Mouse (Mus musculus) NIH3T3 (cell line): ENCODE measurements around the gene Ranbp17.
"Not testable (repeated sequence)": the region's sequence is repeated elsewhere in the genome, so short reads cannot be mapped to it uniquely, and the experiment has no call there.

Experiments
- DNase-seq: peaks from one replicate; pipeline ENCODE4 v3.0.0-alpha.2; 2012; ENCODE audit warnings: low read depth

Gene Ranbp17

GRCm38 (mm10) chr11:33513376-33513991 is at the start of gene Ranbp17:
TSS of gene Ranbp17 (minus strand) at chr11:33513746.
- no peak for DNase-seq

DNA sequence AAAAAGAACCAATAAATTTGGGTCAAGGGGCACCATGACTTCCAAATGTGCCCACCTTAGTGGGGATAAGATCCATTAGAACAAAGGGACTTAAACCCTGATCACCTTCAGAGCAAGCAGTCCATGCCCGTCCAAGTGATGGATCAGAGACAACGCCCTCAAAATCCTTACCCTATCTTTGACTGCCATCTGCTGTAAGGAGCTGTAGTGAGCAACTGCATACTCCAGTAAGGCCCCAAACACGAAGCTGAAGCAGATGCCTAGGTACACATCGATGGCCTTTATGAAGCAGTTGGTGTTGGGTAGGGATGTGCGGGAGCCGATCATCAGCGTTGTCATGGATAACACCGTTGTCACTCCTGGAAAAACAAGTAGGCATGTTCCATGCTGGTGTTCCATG is 40.6 kb upstream of the Ranbp17 start:
- no peak for DNase-seq

GRCm38 (mm10) chr11:33550861-33551560 is 37.5 kb upstream of the Ranbp17 start:
- DNase-seq: no peak

GRCm38 (mm10) chr11:33547386-33547785 is 33.8 kb upstream of the Ranbp17 start:
- no peak for DNase-seq

GRCm38 (mm10) chr11:33544945-33545344 is 31.4 kb upstream of the Ranbp17 start:
- no peak for DNase-seq

DNA sequence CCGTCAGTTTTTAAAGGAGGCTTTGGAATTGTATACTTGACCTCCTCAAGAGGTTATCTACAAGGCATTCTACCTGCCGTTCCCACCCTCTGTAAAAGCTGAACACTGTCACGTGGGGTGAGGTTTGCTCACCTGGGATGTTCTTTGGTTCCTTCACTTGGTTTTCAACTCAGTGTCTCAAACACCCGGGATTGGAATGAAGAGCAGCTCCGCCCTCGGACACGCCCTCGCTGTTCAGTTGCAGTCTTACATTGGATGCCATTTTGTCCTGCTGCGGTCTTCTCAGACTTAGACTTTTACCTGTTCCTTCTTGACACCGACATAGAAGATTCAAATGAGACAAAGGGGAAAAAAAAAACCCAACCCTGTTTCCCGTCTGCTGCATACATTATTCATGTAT is 30.6 kb upstream of the Ranbp17 start:
- no peak for DNase-seq

- no peak for DNase-seq
These were observed 24.0 kb upstream of the Ranbp17 start for GRCm38 (mm10) chr11:33537390-33538125.

GRCm38 (mm10) chr11:33536636-33537035 is 23.1 kb upstream of the Ranbp17 start:
- DNase-seq: no peak

- no peak for DNase-seq
These were observed 21.0 kb upstream of the Ranbp17 start for GRCm38 (mm10) chr11:33534541-33534940.

DNA sequence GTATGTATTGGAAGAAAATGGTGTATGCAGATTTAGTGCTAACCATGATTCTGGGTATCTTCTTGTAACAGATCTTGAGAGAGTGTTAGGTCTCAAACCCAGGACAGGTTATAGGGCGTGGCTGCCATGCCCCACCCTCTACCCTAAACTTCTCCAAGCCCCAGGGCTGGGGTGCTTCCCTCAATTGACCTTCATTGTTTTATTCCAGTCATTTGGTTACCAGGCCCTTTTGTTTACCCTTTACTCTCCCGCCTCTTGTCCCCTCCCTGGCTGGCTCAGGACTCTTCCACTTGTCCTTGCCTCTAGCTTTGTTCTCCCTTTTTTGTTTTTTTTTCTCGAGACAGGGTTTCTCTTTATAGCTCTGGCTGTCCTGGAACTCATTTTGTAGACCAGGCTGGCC is 20.0 kb upstream of the Ranbp17 start:
- no peak for DNase-seq

- DNase-seq: no peak
These were observed 16.0 kb upstream of the Ranbp17 start for GRCm38 (mm10) chr11:33529576-33529975.

GRCm38 (mm10) chr11:33512854-33513375 is 631 bp downstream of the Ranbp17 start:
- DNase-seq: no peak

DNA sequence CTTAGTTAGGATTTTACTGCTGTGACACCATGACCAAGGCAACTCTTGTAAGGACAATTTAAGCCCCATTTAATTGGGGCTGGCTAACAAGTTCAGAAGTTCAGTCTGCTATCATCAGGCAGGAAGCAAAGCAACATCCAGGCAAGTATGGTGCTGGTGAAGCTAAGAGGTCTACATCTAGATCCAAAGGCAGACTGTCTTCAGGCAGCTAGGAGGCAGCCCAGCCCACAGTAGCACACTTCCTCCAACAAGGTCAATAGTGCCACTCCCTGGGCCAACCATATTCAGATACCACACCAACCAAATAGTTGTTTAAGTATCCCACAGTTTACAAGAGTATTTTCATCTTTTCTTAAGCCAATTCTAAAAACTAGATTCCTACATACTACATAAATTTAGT is 4.1 kb downstream of the Ranbp17 start:
- DNase-seq: no peak

DNA sequence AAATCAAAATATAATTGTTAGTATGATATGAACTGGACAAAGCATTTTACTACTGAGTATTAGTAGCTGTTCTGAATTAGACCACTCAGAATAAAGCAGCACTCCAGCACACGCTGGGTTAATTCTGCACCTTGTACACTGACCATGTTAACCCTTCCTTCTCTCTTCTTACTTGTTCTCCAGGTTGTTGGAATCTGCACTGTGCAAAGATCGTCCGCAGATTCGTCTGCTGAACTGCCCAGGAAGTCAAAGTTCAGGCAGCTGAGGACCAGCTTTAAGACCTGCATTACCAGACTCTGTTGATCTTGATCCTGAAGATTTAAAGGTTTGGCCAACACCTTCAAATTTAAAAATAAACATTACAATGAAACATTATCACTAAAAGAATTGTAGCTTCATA is 27.8 kb downstream of the Ranbp17 start:
- no peak for DNase-seq

DNA sequence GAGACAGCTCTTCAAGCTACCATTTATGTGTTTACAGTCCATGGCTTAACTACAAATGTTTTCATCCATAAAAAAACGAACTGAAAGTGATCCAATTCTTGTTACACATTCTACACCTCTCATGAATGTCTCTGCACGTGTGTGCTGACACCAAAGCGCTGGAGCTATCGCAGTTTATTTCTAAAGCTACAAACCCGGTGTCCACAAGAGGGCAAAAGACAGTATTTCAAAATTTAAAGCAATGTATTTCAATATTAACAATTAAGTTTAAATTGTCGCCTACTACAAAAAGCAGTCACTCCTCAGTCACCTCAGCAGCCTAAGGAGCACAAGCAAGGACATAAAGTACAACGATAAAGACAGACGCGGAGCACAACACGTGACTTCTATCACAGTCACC is 33.1 kb downstream of the Ranbp17 start:
- no peak for DNase-seq

DNA sequence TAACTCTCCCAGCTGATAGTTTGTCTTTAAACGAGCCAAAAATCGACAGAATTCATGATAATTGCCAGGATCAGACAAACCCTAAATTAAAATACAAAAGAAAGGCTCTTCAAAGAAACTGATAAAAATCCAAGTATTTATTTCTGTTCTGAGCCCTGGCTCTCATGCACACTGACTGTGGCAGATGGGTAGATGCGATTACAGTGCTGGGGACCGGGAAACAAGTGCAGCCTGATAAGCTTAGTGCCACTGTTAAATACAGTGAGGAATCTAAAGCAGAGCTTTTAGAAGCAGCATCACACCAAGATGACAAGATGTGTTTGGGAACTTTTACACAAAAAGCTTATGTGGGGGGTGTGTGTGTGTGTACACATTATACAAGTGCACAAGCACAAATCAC is 34.3 kb downstream of the Ranbp17 start:
- no peak for DNase-seq

GRCm38 (mm10) chr11:33476634-33477033 is 36.9 kb downstream of the Ranbp17 start:
- no peak for DNase-seq

DNA sequence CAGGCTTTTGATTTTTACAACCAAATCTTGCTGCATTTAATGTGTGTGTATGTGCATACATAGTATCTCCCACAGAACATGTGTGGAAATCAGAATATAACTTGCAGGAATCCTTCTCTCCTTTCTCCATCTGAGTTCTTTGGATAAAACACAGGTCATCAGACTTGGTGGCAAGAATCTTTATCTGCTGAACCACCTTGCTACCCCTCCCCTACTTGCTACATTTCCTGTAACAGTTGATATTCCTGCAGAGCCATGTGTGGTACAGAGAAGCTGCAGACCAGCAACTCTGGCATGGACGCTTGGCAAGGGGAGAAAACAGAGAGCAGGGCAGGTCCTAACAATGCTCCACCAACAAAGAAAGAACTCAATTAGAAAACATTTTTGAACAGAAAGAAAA is 52.4 kb downstream of the Ranbp17 start:
- DNase-seq: no peak

DNA sequence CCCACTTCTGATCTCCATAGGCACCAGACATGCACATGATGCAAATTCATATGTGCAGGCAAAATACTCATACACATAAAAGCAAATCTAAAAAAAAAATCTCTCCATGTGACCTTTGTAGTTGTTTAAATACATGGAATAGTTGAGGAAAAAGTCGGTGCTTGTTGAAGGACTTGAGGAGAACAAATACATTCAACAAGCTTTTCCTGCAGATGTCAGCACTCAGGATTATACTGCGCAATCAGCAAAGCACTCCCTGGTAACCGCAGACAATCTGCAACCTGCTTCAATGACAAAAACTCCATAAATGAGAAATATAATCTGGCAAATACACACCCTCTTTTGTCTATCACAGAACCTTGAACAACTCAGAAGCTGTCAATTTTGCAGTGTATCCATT is 59.5 kb downstream of the Ranbp17 start:
- DNase-seq: no peak

- no peak for DNase-seq
These were observed 79.7 kb downstream of the Ranbp17 start for GRCm38 (mm10) chr11:33433813-33434212.

DNA sequence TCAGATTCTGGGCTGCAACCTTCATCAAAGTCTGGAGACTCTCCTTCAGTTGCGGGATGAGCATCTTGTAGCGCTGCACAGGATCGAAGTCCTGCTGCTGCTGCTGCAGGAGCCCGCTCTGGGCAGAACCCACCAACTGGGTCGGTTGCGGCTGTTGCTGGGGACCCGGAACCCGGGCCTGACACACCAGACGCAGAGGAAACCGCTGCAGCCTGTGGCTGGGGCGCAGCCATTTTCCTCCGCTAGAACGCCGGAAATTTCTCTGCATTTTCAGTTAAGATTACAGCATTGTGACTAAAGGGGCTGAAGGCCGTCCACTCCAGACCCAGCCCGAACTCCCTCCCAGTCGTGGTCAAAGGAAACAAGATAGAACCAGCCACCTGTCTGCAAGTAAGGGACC is 85.3 kb downstream of the Ranbp17 start:
- DNase-seq: not testable (repeated sequence)

DNA sequence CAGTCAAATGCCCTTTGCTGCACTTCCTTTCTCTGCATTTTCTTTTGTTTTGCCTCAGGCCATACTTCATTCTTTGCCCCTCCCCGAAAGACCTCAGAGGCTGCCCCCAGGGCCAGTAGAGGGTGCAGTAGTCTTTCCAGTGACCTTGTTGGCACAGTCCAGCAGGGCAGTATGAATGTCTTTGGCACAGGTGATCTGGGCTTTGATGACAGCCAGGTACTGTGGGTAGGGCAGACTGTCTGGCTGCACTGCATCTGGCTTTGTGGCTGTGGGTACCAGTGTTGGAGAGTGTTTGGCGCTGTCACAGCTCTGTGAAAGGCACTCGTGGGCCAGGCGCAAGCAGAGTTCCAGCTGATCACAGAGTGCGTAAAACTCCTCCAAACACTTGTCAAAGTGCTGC is 85.8 kb downstream of the Ranbp17 start:
- DNase-seq: not testable (repeated sequence)

GRCm38 (mm10) chr11:33422226-33422625 is 91.3 kb downstream of the Ranbp17 start:
- no peak for DNase-seq
